Mouse (Mus musculus): ENCODE results near the gene Nkd1. TPM values are rescaled to one million over a fixed set of nuclear protein-coding genes. Genes with fewer than 3 reads are reported as not detected.

Nkd1 gene
- polyA plus RNA-seq, 1 experiment from 2014 or later: 122 TPM

- 46% methylated on average over 13 of the region's 13 CpGs for WGBS
- Histone ChIP-seq H3K4me3 (no peak overlapping the region), H3K36me3 (0 out of 2 replicates have a peak, but pooled peaks cover 6% of the 10 kb centered on the region), H3K9ac (peak overlapping the region; percentile 6; the same call in 1 of the 2 replicates), H3K4me1 (peaks cover 96% of the 10 kb centered on the region), H3K27me3 (no peaks in the 10 kb centered on the region), H3K27ac (peak overlapping the region; percentile 72), H3K4me2 (no peak overlapping the region), H3K9me3 (no peaks in the 10 kb centered on the region)
- no peak for ATAC-seq (ENCODE audit: insufficient number of reproducible peaks, insufficient read depth, low FRiP score, low TSS enrichment, low read depth)
Measured at GRCm38 (mm10) chr8:88567314-88568121, 46.4 kb downstream of the Nkd1 start.

- Histone ChIP-seq H3K4me1 (peaks cover 96% of the 10 kb centered on the region), H3K9me3 (no peaks in the 10 kb centered on the region), H3K9ac (peak overlapping the region; percentile 6; the same call in 1 of the 2 replicates), H3K27ac (peak overlapping the region; percentile 72), H3K4me2 (no peak overlapping the region), H3K4me3 (no peak overlapping the region), H3K27me3 (no peaks in the 10 kb centered on the region), H3K36me3 (0 out of 2 replicates have a peak, but pooled peaks cover 6% of the 10 kb centered on the region)
- WGBS: 76% methylated on average over 3 of the region's 3 CpGs
- no peak for ATAC-seq (ENCODE audit: insufficient number of reproducible peaks, insufficient read depth, low FRiP score, low TSS enrichment, low read depth)
Measured at GRCm38 (mm10) chr8:88568211-88568610, 47.1 kb downstream of the Nkd1 start.

GRCm38 (mm10) chr8:88569366-88569765, 48.2 kb downstream of the Nkd1 start:
- no peak overlapping the region for H3K4me2 ChIP-seq
- H3K27ac ChIP-seq: peak overlapping the region; percentile 86
- WGBS: 64% methylated on average over 7 of the region's 7 CpGs
- no peak overlapping the region for H3K4me3 ChIP-seq
- peaks cover 93% of the 10 kb centered on the region for H3K4me1 ChIP-seq
- no peak for ATAC-seq (ENCODE audit: insufficient number of reproducible peaks, insufficient read depth, low FRiP score, low TSS enrichment, low read depth)
- no peaks in the 10 kb centered on the region for H3K27me3 ChIP-seq
- peaks cover 16% of the 10 kb centered on the region for H3K36me3 ChIP-seq
- no peak overlapping the region for H3K9ac ChIP-seq
- no peaks in the 10 kb centered on the region for H3K9me3 ChIP-seq

GRCm38 (mm10) chr8:88570293-88570998, 49.3 kb downstream of the Nkd1 start:
- Histone ChIP-seq H3K4me2 (peak overlapping the region; percentile 34), H3K9me3 (no peaks in the 10 kb centered on the region), H3K27me3 (no peaks in the 10 kb centered on the region), H3K4me3 (no peak overlapping the region), H3K4me1 (peaks cover 93% of the 10 kb centered on the region), H3K27ac (peak overlapping the region; percentile 86), H3K9ac (peak overlapping the region; percentile 47; the same call in 1 of the 2 replicates), H3K36me3 (peaks cover 27% of the 10 kb centered on the region)
- WGBS: 13% methylated on average over 10 of the region's 10 CpGs
- peak; percentile 45; the same call in 1 of the 2 replicates for ATAC-seq (ENCODE audit: insufficient number of reproducible peaks, insufficient read depth, low FRiP score, low TSS enrichment, low read depth)

DNA sequence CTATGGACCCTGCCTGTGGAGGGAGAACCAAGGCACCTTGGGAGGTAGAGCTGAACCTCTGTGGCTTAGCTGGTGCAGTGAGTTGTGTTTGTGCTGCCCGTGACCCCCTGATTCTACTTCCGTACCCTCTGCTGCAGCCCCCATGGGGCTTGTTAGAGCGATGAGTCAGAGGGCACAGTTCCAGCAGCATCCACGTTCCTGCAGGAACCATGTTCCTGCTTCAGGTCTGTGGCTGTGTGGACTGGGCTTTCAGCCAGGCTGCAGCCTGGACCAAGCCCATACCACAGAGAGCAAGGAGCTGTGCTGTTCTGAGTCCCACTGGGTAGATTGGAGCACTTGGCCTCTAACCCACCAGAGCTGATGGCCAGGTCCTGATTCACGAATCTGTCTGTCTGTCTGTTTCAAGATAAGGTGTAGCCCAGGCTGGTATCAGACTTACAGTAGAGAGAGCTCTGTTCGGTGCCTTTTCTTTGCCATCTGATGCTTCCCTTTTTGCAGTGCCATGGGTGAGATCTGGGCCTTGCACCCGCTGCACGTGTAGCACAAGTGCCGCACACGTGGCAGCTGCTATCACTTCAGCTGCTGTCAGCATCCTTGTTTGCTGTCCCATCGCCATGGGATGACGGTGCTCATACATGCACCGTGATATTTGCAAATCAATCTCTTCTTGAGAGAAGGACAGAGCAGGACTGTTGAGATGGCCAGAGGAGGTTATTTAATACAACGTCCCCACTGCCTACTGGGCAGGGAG, 50.5 kb downstream of the Nkd1 start:
- Histone ChIP-seq H3K4me3 (no peak overlapping the region), H3K4me2 (no peak overlapping the region), H3K9ac (0 out of 2 replicates have a peak overlapping the region, but pooled peaks have one; percentile 32), H3K27ac (peak overlapping the region; percentile 86), H3K36me3 (peaks cover 31% of the 10 kb centered on the region), H3K9me3 (no peaks in the 10 kb centered on the region), H3K27me3 (no peaks in the 10 kb centered on the region), H3K4me1 (peaks cover 94% of the 10 kb centered on the region)
- ATAC-seq (ENCODE audit: insufficient number of reproducible peaks, insufficient read depth, low FRiP score, low TSS enrichment, low read depth): no peak
- 70% methylated on average over 14 of the region's 14 CpGs for WGBS

DNA sequence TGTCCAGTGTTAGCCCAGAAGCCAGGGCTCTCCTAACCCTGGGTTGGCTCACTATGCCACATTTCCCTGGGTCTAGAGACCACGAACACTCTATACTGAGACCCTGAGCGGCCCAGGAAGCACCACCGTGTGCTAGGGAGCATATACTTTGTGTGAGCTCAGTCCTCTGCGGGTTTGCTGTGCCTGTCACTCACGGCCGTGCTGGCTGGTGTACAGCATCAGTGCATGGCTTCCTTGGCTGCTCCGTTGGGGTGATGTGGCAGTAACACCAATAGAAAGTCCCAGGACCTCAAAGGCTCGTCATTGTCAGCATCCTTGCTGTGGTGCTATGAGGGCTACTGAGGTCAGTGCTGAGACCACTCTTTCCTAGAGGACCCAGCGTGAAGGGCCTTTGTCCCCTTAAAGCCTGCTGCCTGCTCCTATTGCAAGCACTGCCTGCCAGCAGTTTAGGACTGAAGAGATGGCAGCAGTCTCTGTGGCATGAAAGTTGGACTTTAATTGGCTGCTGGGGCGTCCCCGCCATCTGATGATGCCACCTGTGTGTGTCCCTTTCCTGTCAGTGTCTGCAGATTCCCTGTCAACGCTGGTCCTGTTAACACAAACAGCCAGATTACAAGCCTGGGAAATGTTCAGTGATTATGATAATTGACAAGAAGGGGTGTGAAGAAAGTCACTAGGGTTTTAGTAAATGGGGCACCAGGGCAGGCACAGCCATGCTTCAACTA, 51.2 kb downstream of the Nkd1 start:
- H3K9me3 ChIP-seq: no peaks in the 10 kb centered on the region
- WGBS: 85% methylated on average over 12 of the region's 12 CpGs
- no peak for ATAC-seq (ENCODE audit: insufficient number of reproducible peaks, insufficient read depth, low FRiP score, low TSS enrichment, low read depth)
- peaks cover 30% of the 10 kb centered on the region for H3K36me3 ChIP-seq
- H3K4me1 ChIP-seq: peaks cover 88% of the 10 kb centered on the region
- 0 out of 2 replicates have a peak overlapping the region, but pooled peaks have one; percentile 22 for H3K27ac ChIP-seq
- H3K9ac ChIP-seq: no peak overlapping the region
- H3K4me2 ChIP-seq: no peak overlapping the region
- H3K4me3 ChIP-seq: no peak overlapping the region
- H3K27me3 ChIP-seq: no peaks in the 10 kb centered on the region

DNA sequence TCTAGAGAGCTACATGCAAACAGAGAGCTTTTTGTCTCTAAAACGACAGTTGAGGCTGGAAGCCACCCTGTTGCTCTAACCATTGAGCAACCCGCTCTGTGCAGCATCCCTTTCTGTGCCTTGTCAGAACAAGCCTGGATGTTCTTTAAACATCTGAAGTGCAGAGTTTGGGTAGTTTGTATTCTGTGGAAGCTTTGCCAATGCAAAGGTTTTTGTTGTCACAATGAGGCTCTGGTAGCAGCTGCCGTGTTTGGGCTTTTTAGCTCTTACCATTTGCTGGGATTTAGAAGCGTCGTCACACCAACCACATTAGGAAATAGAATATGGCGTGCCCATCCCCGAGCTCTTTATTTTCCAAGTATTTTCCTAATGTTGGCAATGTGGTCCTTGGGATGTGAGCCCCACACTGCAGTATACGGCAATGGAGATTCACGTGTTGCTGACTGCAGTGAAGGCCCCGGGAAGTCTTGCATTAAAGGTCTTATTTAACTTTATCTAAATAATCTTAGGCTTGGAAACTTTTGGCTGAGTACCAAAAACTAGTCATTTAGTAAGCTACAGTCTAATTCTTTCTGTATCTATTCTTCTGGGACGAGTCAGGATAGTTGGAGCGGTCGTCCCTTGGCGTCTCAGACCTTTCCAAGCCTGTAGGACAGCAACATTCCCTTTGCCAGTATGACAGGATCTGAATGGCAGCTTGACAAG, 51.9 kb downstream of the Nkd1 start:
- H3K9me3 ChIP-seq: no peaks in the 10 kb centered on the region
- H3K4me1 ChIP-seq: peaks cover 88% of the 10 kb centered on the region
- no peak overlapping the region for H3K4me3 ChIP-seq
- no peak overlapping the region for H3K9ac ChIP-seq
- no peaks in the 10 kb centered on the region for H3K27me3 ChIP-seq
- H3K27ac ChIP-seq: 0 out of 2 replicates have a peak overlapping the region, but pooled peaks have one; percentile 22
- ATAC-seq (ENCODE audit: insufficient number of reproducible peaks, insufficient read depth, low FRiP score, low TSS enrichment, low read depth): no peak
- H3K4me2 ChIP-seq: no peak overlapping the region
- WGBS: 72% methylated on average over 14 of the region's 14 CpGs
- H3K36me3 ChIP-seq: peaks cover 36% of the 10 kb centered on the region

DNA sequence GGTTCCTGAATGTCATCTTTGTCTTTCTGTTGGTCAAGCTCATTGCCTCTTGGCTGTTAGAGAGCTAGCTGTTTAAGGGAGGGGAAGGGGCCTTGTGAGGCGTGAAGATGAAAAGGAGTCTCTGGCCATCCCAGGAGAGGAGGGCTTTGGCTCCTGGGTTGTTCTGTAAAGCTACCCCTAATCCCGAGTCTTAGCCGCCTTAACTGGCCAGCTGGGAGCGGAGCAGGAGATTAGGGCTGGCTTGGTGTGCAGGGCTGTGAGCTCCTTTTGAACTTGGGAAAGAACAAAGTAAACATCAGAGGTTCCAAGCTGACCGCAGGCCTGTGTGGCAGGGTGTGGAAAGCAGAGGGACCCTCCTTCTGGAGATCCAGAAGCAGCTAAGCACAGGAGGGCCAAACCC, 53.8 kb downstream of the Nkd1 start:
- H3K36me3 ChIP-seq: peaks cover 49% of the 10 kb centered on the region
- no peak overlapping the region for H3K9ac ChIP-seq
- peaks cover 78% of the 10 kb centered on the region for H3K4me1 ChIP-seq
- no peak overlapping the region for H3K4me2 ChIP-seq
- no peaks in the 10 kb centered on the region for H3K27me3 ChIP-seq
- WGBS: 77% methylated on average over 5 of the region's 5 CpGs
- ATAC-seq (ENCODE audit: insufficient number of reproducible peaks, insufficient read depth, low FRiP score, low TSS enrichment, low read depth): no peak
- H3K27ac ChIP-seq: no peak overlapping the region
- no peaks in the 10 kb centered on the region for H3K9me3 ChIP-seq
- H3K4me3 ChIP-seq: no peak overlapping the region

DNA sequence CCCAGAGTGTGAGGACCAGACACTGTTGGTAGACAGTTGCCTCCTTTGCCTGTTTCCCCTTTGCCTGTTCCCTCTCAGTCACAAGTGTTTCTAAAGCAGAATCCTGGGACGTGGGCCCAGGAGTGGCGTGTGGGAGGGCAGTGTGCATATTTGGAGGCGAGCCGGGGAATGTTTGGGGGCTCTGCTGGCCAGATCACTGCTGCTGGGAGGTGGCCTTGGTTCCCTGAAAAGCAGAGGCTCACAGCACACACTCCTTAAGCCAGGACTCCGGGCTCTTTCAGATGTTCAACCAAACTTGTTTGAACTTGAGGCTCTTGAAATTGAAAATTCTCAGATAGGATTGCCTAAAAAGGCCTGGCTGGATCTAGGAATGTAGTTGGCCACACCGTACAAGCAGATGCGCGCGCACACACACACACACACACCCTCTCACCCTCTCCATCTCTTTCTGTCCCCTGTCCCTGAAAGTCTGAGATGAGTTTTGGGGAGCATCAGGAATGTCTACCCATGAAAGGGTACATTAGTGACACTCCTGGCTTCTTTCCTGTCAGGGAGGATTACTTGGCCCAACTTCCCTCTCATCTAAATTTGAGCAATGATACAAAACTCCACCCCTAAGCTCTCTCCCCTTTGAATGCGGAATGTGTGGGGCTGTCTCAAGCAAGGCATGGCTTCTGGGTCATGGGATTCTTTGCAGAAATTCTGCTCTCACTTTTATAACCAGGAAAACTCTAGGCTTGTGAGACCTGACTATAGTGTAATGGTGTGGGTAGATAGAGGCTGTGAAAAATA, 55.4 kb downstream of the Nkd1 start:
- no peak overlapping the region for H3K4me2 ChIP-seq
- no peaks in the 10 kb centered on the region for H3K27me3 ChIP-seq
- ATAC-seq (ENCODE audit: insufficient number of reproducible peaks, insufficient read depth, low FRiP score, low TSS enrichment, low read depth): no peak
- WGBS: 71% methylated on average over 10 of the region's 10 CpGs
- H3K36me3 ChIP-seq: peaks cover 64% of the 10 kb centered on the region
- H3K9me3 ChIP-seq: no peaks in the 10 kb centered on the region
- 0 out of 2 replicates have a peak overlapping the region, but pooled peaks have one; percentile 27 for H3K9ac ChIP-seq
- peaks cover 63% of the 10 kb centered on the region for H3K4me1 ChIP-seq
- H3K4me3 ChIP-seq: no peak overlapping the region
- H3K27ac ChIP-seq: peak overlapping the region; percentile 64

DNA sequence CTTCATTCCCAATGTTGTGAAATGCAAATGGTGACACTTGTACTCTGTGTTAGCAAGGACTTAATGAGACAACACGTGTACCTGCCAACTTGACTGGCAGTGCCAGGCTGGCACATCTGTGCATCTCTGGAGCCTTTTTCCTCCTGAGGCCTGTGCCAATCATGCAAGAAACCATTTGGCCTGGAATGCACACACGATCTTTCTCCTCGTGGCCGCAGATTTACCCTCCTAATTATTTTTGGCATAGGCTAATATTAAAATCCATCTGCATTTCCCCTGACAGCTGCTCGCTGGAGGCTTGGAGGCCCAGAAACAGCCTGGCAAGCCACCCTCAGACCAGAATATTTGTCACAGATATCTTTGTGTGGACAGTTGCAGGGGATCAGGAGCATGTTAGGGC, 56.5 kb downstream of the Nkd1 start:
- no peaks in the 10 kb centered on the region for H3K9me3 ChIP-seq
- H3K36me3 ChIP-seq: peaks cover 75% of the 10 kb centered on the region
- no peak for ATAC-seq (ENCODE audit: insufficient number of reproducible peaks, insufficient read depth, low FRiP score, low TSS enrichment, low read depth)
- H3K27me3 ChIP-seq: no peaks in the 10 kb centered on the region
- no peak overlapping the region for H3K27ac ChIP-seq
- peaks cover 51% of the 10 kb centered on the region for H3K4me1 ChIP-seq
- H3K9ac ChIP-seq: 0 out of 2 replicates have a peak overlapping the region, but pooled peaks have one; percentile 27
- WGBS: 62% methylated on average over 5 of the region's 5 CpGs
- no peak overlapping the region for H3K4me2 ChIP-seq
- no peak overlapping the region for H3K4me3 ChIP-seq

Measured in embryonic facial prominence, embryonic 13.5 days (tissue).